Mouse (Mus musculus) heart, postnatal 25 days (tissue): ENCODE data around the gene Fam13a. TPM values are rescaled to one million over a fixed set of nuclear protein-coding genes. Genes with fewer than 3 reads are reported as not detected.
A peak's percentile ranks its signal among the peaks of the same experiment; 100 is the strongest.

Experiments
- DNase-seq: peaks from one replicate; pipeline ENCODE4 v3.0.0; 2022; ENCODE audit warnings: low spot score
- intact Hi-C: fragments of 180-260 bp; cut with DNase I; formaldehyde crosslinking; loops from one replicate; pipeline ENCODE4 v1.15.1; 2025
- total RNA-seq, 2 experiments: library from RNA; stranded (reverse); gene quantifications; 2 replicates each; pipeline ENCODE4 v1.2.3; 2021

Fam13a gene
- total RNA-seq, 2 experiments from 2014 or later: 21.2 to 27.4 TPM

GRCm38 (mm10) chr6:58943958-58944357, 80.4 kb downstream of the Fam13a start:
- no peak for DNase-seq
- intact Hi-C loops: no loop called here

- intact Hi-C loops: no loop called here
- no peak for DNase-seq
Observed at GRCm38 (mm10) chr6:58942276-58942675, 82.1 kb downstream of the Fam13a start.

- intact Hi-C loops: no loop called here
- DNase-seq: no peak
Observed at GRCm38 (mm10) chr6:58937726-58938125, 86.6 kb downstream of the Fam13a start.

- intact Hi-C loops: no loop called here
Observed at GRCm38 (mm10) chr6:58934144-58934543, 90.2 kb downstream of the Fam13a start.

GRCm38 (mm10) chr6:58933189-58933913, 91.0 kb downstream of the Fam13a start:
- no peak for DNase-seq
- intact Hi-C loops: no loop called here

More at GRCm38 (mm10) chr6:58934144-58934543, 90.2 kb downstream of the Fam13a start:
- DNase-seq: no peak

- intact Hi-C loops: no loop called here
- no peak for DNase-seq
Observed at GRCm38 (mm10) chr6:58932515-58933188, 91.7 kb downstream of the Fam13a start.

- DNase-seq: no peak
- intact Hi-C loops: no loop called here
Observed at GRCm38 (mm10) chr6:58931149-58931548, 93.2 kb downstream of the Fam13a start.

GRCm38 (mm10) chr6:58929911-58930431, 94.4 kb downstream of the Fam13a start:
- peak; percentile 58 for DNase-seq
- intact Hi-C loops: loop anchor here (5.0 kb wide), 1 partner anchor 92 kb away; the partner anchor contains the start of gene Fam13a

- peak; percentile 35 for DNase-seq
- intact Hi-C loops: loop anchor here (5.0 kb wide), 1 partner anchor 94 kb away; the partner anchor contains the start of gene Fam13a
Observed at GRCm38 (mm10) chr6:58927881-58928280, 96.5 kb downstream of the Fam13a start.

- no peak for DNase-seq
- intact Hi-C loops: loop anchor here (2.0 kb wide), 1 partner anchor 258 kb away; no protein-coding TSS in a partner anchor
Observed at GRCm38 (mm10) chr6:58922511-58922910, 101.8 kb downstream of the Fam13a start.

GRCm38 (mm10) chr6:58921623-58922022, 102.7 kb downstream of the Fam13a start:
- intact Hi-C loops: loop anchor here (2.0 kb wide), 1 partner anchor 259 kb away; no protein-coding TSS in a partner anchor
- no peak for DNase-seq

GRCm38 (mm10) chr6:58920735-58921134, 103.6 kb downstream of the Fam13a start:
- intact Hi-C loops: no loop called here
- no peak for DNase-seq

- intact Hi-C loops: no loop called here
Observed at GRCm38 (mm10) chr6:58916498-58916897, 107.9 kb downstream of the Fam13a start.

GRCm38 (mm10) chr6:58913971-58914370, 110.4 kb downstream of the Fam13a start:
- no peak for DNase-seq
- intact Hi-C loops: no loop called here

More at GRCm38 (mm10) chr6:58916498-58916897, 107.9 kb downstream of the Fam13a start:
- no peak for DNase-seq

- intact Hi-C loops: no loop called here
- DNase-seq: no peak
Observed at GRCm38 (mm10) chr6:58913551-58913950, 110.8 kb downstream of the Fam13a start.

- intact Hi-C loops: no loop called here
- no peak for DNase-seq
Observed at GRCm38 (mm10) chr6:58912842-58913241, 111.5 kb downstream of the Fam13a start.

GRCm38 (mm10) chr6:58907791-58908190, 116.6 kb downstream of the Fam13a start:
- intact Hi-C loops: no loop called here
- no peak for DNase-seq

- no peak for DNase-seq
- intact Hi-C loops: no loop called here
Observed at GRCm38 (mm10) chr6:58907336-58907735, 117.0 kb downstream of the Fam13a start.

- DNase-seq: no peak
- intact Hi-C loops: no loop called here
Observed at GRCm38 (mm10) chr6:58906852-58907261, 117.5 kb downstream of the Fam13a start, which contains the start of gene Nap1l5. Gene Nap1l5 (minus strand): TSS chr6:58907076.

- intact Hi-C loops: no loop called here
- DNase-seq: no peak
Observed at GRCm38 (mm10) chr6:58904551-58904950, 119.8 kb downstream of the Fam13a start.

- intact Hi-C loops: no loop called here
- DNase-seq: no peak
Observed at GRCm38 (mm10) chr6:58903171-58903570, 121.2 kb downstream of the Fam13a start.
